Mouse (Mus musculus) limb, embryonic 10.5 days (tissue): ENCODE results near the gene Gm13289. TPM values are rescaled to one million over a fixed set of nuclear protein-coding genes. Genes with fewer than 3 reads are reported as not detected.
"Not testable (repeated sequence)": the region's sequence is repeated elsewhere in the genome, so short reads cannot be mapped to it uniquely, and the experiment has no call there.

Experiments
- DNase-seq: peaks from one replicate; pipeline ENCODE4 v3.0.0-alpha.2; 2017; ENCODE audit warnings: low spot score
- H3K27ac ChIP-seq: fragments of 300-500 bp; sonication (generic); 2 replicates; pipeline ENCODE4 v1.5.1; 2016; ENCODE audit warnings: mild to moderate bottlenecking
- H3K27me3 ChIP-seq: fragments of 300-500 bp; sonication (generic); 2 replicates; pipeline ENCODE4 v1.6.1; 2016; ENCODE audit warnings: low read depth, mild to moderate bottlenecking; ENCODE audit not compliant: poor library complexity, severe bottlenecking
- H3K36me3 ChIP-seq: fragments of 300-500 bp; sonication (generic); 2 replicates; pipeline ENCODE4 v1.6.1; 2016; ENCODE audit warnings: mild to moderate bottlenecking, moderate library complexity
- H3K4me1 ChIP-seq: fragments of 300-500 bp; sonication (generic); 2 replicates; pipeline ENCODE4 v1.6.1; 2016
- H3K4me3 ChIP-seq: fragments of 300-500 bp; sonication (generic); 2 replicates; pipeline ENCODE4 v1.5.1; 2016; ENCODE audit warnings: mild to moderate bottlenecking, moderate library complexity
- H3K9me3 ChIP-seq: fragments of 300-500 bp; sonication (generic); replicated peaks from 2 replicates; pipeline ENCODE4 v1.6.1; 2016; ENCODE audit warnings: mild to moderate bottlenecking
- WGBS: fragments of 180-500 bp; shearing (Covaris S2); methylation state at CpG from one replicate; pipeline ENCODE4 v1.1.7; 2016; 5-methylcytosine and 5-hydroxymethylcytosine counted together
- polyA plus RNA-seq: library from polyadenylated mRNA; unstranded; fragments of >200 nt; fragmentation: Nextera tagmentation; extraction: Ambion mirVana; gene quantifications from 2 replicates; pipeline ENCODE4 v1.2.1, GENCODE M21; 2016

Gm13289 gene
- polyA plus RNA-seq, 1 experiment from 2014 or later = not detected

DNA sequence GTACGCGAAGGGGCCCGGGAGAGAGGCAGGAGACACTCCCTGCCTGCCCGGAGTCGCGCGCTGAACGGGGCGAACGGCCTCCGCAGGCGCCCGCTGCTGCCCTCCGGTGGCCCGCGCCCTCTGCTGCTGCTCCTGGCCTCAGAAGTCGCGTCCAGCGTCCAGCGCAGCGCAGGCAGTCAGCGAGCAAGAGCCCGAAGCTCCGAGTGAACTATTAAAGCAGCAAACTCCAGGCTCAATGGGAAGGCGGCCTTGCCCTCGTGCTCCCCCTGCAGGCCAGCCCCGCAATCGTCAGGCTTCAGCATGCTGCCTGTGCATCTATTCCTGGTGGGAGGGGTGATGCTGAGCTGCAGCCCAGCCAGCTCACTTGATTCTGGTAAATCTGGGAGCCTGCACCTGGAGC lies 20.4 kb downstream of the Gm13289 start, which contains the start of gene Gm13279:
Gene Gm13279 (plus strand): TSS at position 301 of the 400 bp plus-strand sequence.
- not testable (repeated sequence) for H3K36me3 ChIP-seq, H3K27ac ChIP-seq
- no CpG with 5 or more reads among the region's 28 CpGs for WGBS

GRCm38 (mm10) chr4:88799365-88799764 lies 22.6 kb downstream of the Gm13289 start, which contains the start of gene Gm13285:
Gene Gm13285, plus strand, starts transcription at chr4:88799665.
- 9% methylated on average over 6 of the region's 7 CpGs for WGBS
- not testable (repeated sequence) for H3K4me3 ChIP-seq, H3K9me3 ChIP-seq, H3K36me3 ChIP-seq, H3K27ac ChIP-seq, H3K27me3 ChIP-seq, H3K4me1 ChIP-seq, DNase-seq

More for the DNA sequence above, 20.4 kb downstream of the Gm13289 start, which contains the start of gene Gm13279:
- not testable (repeated sequence) for H3K9me3 ChIP-seq, H3K27me3 ChIP-seq, H3K4me3 ChIP-seq, H3K4me1 ChIP-seq, DNase-seq

DNA sequence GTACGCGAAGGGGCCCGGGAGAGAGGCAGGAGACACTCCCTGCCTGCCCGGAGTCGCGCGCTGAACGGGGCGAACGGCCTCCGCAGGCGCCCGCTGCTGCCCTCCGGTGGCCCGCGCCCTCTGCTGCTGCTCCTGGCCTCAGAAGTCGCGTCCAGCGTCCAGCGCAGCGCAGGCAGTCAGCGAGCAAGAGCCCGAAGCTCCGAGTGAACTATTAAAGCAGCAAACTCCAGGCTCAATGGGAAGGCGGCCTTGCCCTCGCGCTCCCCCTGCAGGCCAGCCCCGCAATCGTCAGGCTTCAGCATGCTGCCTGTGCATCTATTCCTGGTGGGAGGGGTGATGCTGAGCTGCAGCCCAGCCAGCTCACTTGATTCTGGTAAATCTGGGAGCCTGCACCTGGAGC lies 26.2 kb downstream of the Gm13289 start, which contains the start of gene Gm13287:
Gene Gm13287 (plus strand): TSS at position 301 of the 400 bp plus-strand sequence.
- not testable (repeated sequence) for DNase-seq

DNA sequence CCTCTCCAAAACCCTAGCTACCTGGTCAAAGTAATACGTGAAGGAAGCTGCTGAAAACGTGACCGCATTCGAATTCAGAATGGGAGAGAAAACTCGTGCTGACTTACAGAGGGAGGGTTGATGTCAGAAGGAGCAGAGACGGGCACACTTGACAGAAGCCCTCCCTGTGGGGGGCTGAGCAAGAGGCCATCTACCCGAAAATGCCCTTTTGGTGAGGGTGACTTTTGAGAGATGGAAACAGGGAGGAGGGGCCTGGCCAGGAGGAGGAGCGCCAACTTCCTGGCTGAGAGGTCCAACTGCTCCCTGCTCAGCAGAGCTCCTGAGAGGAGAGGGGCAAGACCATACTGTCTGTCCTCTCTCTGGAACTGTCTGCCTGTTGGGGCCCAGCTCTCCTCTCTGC lies 28.5 kb downstream of the Gm13289 start, which contains the start of gene Gm13288:
Gene Gm13288 (plus strand): TSS at position 301 of the 400 bp plus-strand sequence.
- WGBS = no CpG with 5 or more reads among the region's 8 CpGs
- H3K9me3 ChIP-seq, DNase-seq, H3K4me1 ChIP-seq, H3K4me3 ChIP-seq, H3K27ac ChIP-seq, H3K36me3 ChIP-seq: not testable (repeated sequence)
- H3K27me3 ChIP-seq = peaks cover 10% of the 10 kb centered on the region

More for the DNA sequence above, 26.2 kb downstream of the Gm13289 start, which contains the start of gene Gm13287:
- H3K4me1 ChIP-seq, H3K27ac ChIP-seq, H3K9me3 ChIP-seq, H3K4me3 ChIP-seq, H3K36me3 ChIP-seq: not testable (repeated sequence)
- peaks cover 10% of the 10 kb centered on the region for H3K27me3 ChIP-seq
- whole genome bisulfite sequencing = no CpG with 5 or more reads among the region's 29 CpGs

- not testable (repeated sequence) for H3K4me3 ChIP-seq, H3K4me1 ChIP-seq, H3K36me3 ChIP-seq, H3K9me3 ChIP-seq, H3K27ac ChIP-seq, DNase-seq
- peaks cover 10% of the 10 kb centered on the region for H3K27me3 ChIP-seq
- 0% methylated on average over 10 of the region's 34 CpGs for WGBS
Measured at GRCm38 (mm10) chr4:88805761-88806160, 29.0 kb downstream of the Gm13289 start.

GRCm38 (mm10) chr4:88815928-88816327 lies 39.2 kb downstream of the Gm13289 start, which contains the start of gene Ifna7:
Gene Ifna7, plus strand, starts transcription at chr4:88816228.
- H3K4me3 ChIP-seq = no peak within 1 kb of the TSS
- no peaks in the 10 kb centered on the region for H3K9me3 ChIP-seq
- no peak for DNase-seq
- H3K27ac ChIP-seq = no peak within 1 kb of the TSS
- WGBS = 61% methylated on average over 3 of the region's 3 CpGs
- no peaks in the 10 kb centered on the region for H3K4me1 ChIP-seq
- H3K27me3 ChIP-seq = no peaks in the 10 kb centered on the region
- H3K36me3 ChIP-seq = no peaks in the 10 kb centered on the region

DNA sequence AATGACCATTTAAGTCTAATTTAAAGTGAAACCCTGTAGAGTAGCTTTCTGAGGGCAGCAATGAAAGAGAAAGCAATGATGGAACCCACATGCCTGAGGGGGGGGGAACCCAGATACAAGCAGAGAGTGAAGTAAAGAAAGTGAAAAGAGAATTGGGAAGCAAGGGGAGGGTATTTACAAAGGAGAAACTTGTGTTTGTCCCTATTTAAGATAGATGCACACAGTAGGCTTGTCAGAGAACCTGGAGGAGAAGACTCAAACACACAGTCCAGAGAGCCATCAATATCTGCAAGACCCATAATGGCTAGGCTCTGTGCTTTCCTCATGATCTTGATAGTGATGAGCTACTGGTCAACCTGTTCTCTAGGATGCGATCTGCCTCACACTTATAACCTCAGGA lies 42.9 kb downstream of the Gm13289 start, which contains the start of gene Ifna11:
Gene Ifna11 (plus strand): TSS at position 301 of the 400 bp plus-strand sequence.
- Histone ChIP-seq H3K9me3 (no peaks in the 10 kb centered on the region), H3K4me3 (no peak within 1 kb of the TSS), H3K27me3 (no peaks in the 10 kb centered on the region), H3K27ac (no peak within 1 kb of the TSS), H3K36me3 (no peaks in the 10 kb centered on the region), H3K4me1 (no peaks in the 10 kb centered on the region)
- 82% methylated on average over 1 of the region's 1 CpGs for WGBS
- no peak for DNase-seq

DNA sequence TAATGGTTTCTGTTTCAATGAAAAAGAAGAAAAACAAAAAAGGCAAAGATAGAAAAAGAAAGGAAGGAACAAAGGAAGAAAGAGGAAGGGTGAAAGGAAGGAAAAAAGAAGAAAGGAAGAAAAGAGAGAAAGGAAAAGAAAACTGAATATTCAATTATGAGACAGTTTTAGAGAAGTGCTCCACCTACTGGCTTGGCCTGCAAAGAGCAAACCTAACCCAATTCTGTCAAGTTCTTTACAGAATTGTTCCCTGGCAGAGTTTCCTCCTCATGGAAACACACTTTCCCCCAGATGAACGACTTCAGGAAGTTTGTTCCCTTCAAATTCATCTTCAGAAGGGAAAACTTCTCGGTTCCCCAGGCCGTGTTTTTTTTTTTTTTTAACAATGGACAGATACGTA lies 46.3 kb downstream of the Gm13289 start:
- 28% methylated on average over 4 of the region's 4 CpGs for WGBS
- Histone ChIP-seq H3K36me3 (no peaks in the 10 kb centered on the region), H3K27me3 (no peaks in the 10 kb centered on the region), H3K4me3 (no peak overlapping the region), H3K4me1 (no peaks in the 10 kb centered on the region), H3K27ac (no peak overlapping the region), H3K9me3 (no peaks in the 10 kb centered on the region)
- DNase-seq = no peak

Other genes with a start within 250 kb of the Gm13289 start
- gene Ifna15, start 218.7 kb upstream of the Gm13289 start, polyA plus RNA-seq = not detected in 2 replicates
- not detected in 2 replicates for gene Ifna14, start 205.1 kb upstream of the Gm13289 start, polyA plus RNA-seq
- gene Ifna9, start 184.5 kb upstream of the Gm13289 start, polyA plus RNA-seq = not detected in 2 replicates
- not detected in 2 replicates for gene Ifna12, start 173.5 kb upstream of the Gm13289 start, polyA plus RNA-seq
- gene C87499, start 142.5 kb upstream of the Gm13289 start, polyA plus RNA-seq = not detected in 2 replicates
- gene Ifna13, start 132.5 kb upstream of the Gm13289 start, polyA plus RNA-seq = 0.24 TPM in 1 of 2 replicates, not detected in the other
- not detected in 2 replicates for gene Ifna16, start 100.0 kb upstream of the Gm13289 start, polyA plus RNA-seq
- not detected in 2 replicates for gene Ifna2, start 93.0 kb upstream of the Gm13289 start, polyA plus RNA-seq
- not detected in 2 replicates for gene Ifnab, start 85.6 kb upstream of the Gm13289 start, polyA plus RNA-seq
- 1.1 and 1.5 TPM in 2 replicates for gene Gm26566, start 55.1 kb upstream of the Gm13289 start, polyA plus RNA-seq
- 82.7 and 106 TPM in 2 replicates for gene Klhl9, start 54.5 kb upstream of the Gm13289 start, polyA plus RNA-seq
- 0.33 TPM in 1 of 2 replicates, not detected in the other for gene Gm13271, start 22.1 kb upstream of the Gm13289 start, polyA plus RNA-seq
- gene Gm13283, start 16.8 kb upstream of the Gm13289 start, polyA plus RNA-seq = 0.40 and 0.54 TPM in 2 replicates
- 0.74 and 0.94 TPM in 2 replicates for gene Gm13290, start 3.1 kb upstream of the Gm13289 start, polyA plus RNA-seq
- not detected in 2 replicates for gene Gm13272, start 2.9 kb downstream of the Gm13289 start, polyA plus RNA-seq
- 0.16 and 0.39 TPM in 2 replicates for gene Ifnz, start 5.2 kb downstream of the Gm13289 start, polyA plus RNA-seq
- not detected in 2 replicates for gene Gm13276, start 8.8 kb downstream of the Gm13289 start, polyA plus RNA-seq
- gene Gm13277, start 11.7 kb downstream of the Gm13289 start, polyA plus RNA-seq = not detected in 2 replicates
- not detected in 2 replicates for gene Gm13278, start 14.6 kb downstream of the Gm13289 start, polyA plus RNA-seq
- gene Gm13275, start 17.6 kb downstream of the Gm13289 start, polyA plus RNA-seq = not detected in 2 replicates
- gene Gm13279, start 20.5 kb downstream of the Gm13289 start, polyA plus RNA-seq = not detected in 2 replicates
- gene Gm13285, start 22.7 kb downstream of the Gm13289 start, polyA plus RNA-seq = 0.28 and 0.48 TPM in 2 replicates
- gene Gm13287, start 26.3 kb downstream of the Gm13289 start, polyA plus RNA-seq = not detected in 2 replicates
- gene Gm13288, start 28.6 kb downstream of the Gm13289 start, polyA plus RNA-seq = 0.15 TPM in 1 of 2 replicates, not detected in the other
- not detected in 2 replicates for gene Ifna7, start 39.3 kb downstream of the Gm13289 start, polyA plus RNA-seq
- not detected in 2 replicates for gene Ifna11, start 43.0 kb downstream of the Gm13289 start, polyA plus RNA-seq
- gene Ifna6, start 50.5 kb downstream of the Gm13289 start, polyA plus RNA-seq = not detected in 2 replicates
- gene Ifna5, start 58.6 kb downstream of the Gm13289 start, polyA plus RNA-seq = not detected in 2 replicates
- gene Ifna4, start 64.9 kb downstream of the Gm13289 start, polyA plus RNA-seq = not detected in 2 replicates
- gene Ifna1, start 73.2 kb downstream of the Gm13289 start, polyA plus RNA-seq = not detected in 2 replicates
- not detected in 2 replicates for gene Ifne, start 103.3 kb downstream of the Gm13289 start, polyA plus RNA-seq